Mouse (Mus musculus) hindbrain, embryonic 14.5 days (tissue): ENCODE measurements at regions not wholly inside any gene's neighbourhood (a gene's known extent, or its start where the extent isn't known, plus 50 kb on each side); places are given as distances from the start of the nearest gene placed in this dataset.

Experiments used
- ATAC-seq: fragments of 200-750 bp; cut with Nextera tagmentation; 2 replicates; pipeline ENCODE4 v1.8.0; 2017; ENCODE audit warnings: moderate number of reproducible peaks, mild to moderate bottlenecking, moderate TSS enrichment, moderate library complexity; ENCODE audit not compliant: low FRiP score
- DNase-seq: peaks from one replicate; pipeline ENCODE4 v3.0.0-alpha.2; 2015; ENCODE audit warnings: low spot score
- H3K27ac ChIP-seq: fragments of 300-500 bp; sonication (generic); 2 replicates; pipeline ENCODE4 v1.5.1; 2014; ENCODE audit warnings: mild to moderate bottlenecking, moderate library complexity
- H3K27me3 ChIP-seq: fragments of 300-500 bp; sonication (generic); 2 replicates; pipeline ENCODE4 v1.6.1; 2014; ENCODE audit warnings: mild to moderate bottlenecking, low read length, mixed read lengths; ENCODE audit not compliant: control insufficient read depth, insufficient read depth
- H3K36me3 ChIP-seq: fragments of 300-500 bp; sonication (generic); replicated peaks from 2 replicates; pipeline ENCODE4 v1.6.1; 2014; ENCODE audit not compliant: control insufficient read depth, insufficient read depth
- H3K4me1 ChIP-seq: fragments of 300-500 bp; sonication (generic); replicated peaks from 2 replicates; pipeline ENCODE4 v1.6.1; 2014; ENCODE audit warnings: antibody characterized with exemption, low read length, mixed read lengths; ENCODE audit not compliant: control insufficient read depth, insufficient read depth
- H3K4me2 ChIP-seq: fragments of 300-500 bp; sonication (generic); replicated peaks from 2 replicates; pipeline ENCODE4 v1.6.1; 2014; ENCODE audit warnings: mild to moderate bottlenecking, moderate library complexity
- H3K4me3 ChIP-seq: fragments of 300-500 bp; sonication (generic); replicated peaks from 2 replicates; pipeline ENCODE4 v1.5.1; 2014; ENCODE audit warnings: mild to moderate bottlenecking, low read length
- H3K9ac ChIP-seq: fragments of 300-500 bp; sonication (generic); 2 replicates; pipeline ENCODE4 v1.6.1; 2014
- H3K9me3 ChIP-seq: fragments of 300-500 bp; sonication (generic); 2 replicates; pipeline ENCODE4 v1.6.1; 2016; ENCODE audit warnings: low read length; ENCODE audit not compliant: control insufficient read depth
- WGBS: fragments of 180-500 bp; shearing (Covaris S2); extraction: QIAGEN DNeasy Blood & Tissue Kit; methylation state at CpG from one replicate; pipeline ENCODE4 v1.1.7; 2014; 5-methylcytosine and 5-hydroxymethylcytosine counted together

DNA sequence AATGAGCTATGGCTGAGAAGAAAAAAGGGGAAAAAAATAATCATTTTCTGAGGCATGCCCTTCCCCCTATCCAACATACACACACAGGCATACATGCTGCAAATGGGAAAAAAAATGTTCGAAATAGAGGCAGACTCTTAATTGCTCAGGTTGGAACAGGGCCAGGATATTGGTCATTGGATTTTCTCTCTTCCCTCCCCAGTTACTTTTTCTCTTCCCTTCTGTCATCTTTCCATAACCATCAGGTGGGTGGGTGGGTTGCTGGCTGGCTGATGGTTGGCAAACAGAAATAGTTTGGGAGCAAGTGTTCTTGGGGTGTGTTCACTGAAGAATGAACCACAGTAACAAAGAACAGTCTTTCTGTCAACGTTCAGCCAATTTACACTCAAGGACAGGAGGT is 149.3 kb upstream of the Lcorl start:
- ATAC-seq (no peak), DNase-seq (no peak)
- Histone ChIP-seq H3K27me3 (no peaks in the 10 kb centered on the region), H3K9ac (no peak overlapping the region), H3K4me1 (no peaks in the 10 kb centered on the region), H3K27ac (no peak overlapping the region), H3K4me3 (no peak overlapping the region), H3K4me2 (no peak overlapping the region), H3K36me3 (no peaks in the 10 kb centered on the region), H3K9me3 (no peaks in the 10 kb centered on the region)
- 83% methylated on average over 2 of the region's 2 CpGs for WGBS

GRCm38 (mm10) chr5:46006228-46006627 is 148.8 kb upstream of the Lcorl start:
- DNase-seq (no peak), ATAC-seq (no peak)
- no peak overlapping the region for H3K27ac ChIP-seq
- no peaks in the 10 kb centered on the region for H3K27me3 ChIP-seq
- H3K9ac ChIP-seq, result no peak overlapping the region
- no peaks in the 10 kb centered on the region for H3K4me1 ChIP-seq
- no peak overlapping the region for H3K4me3 ChIP-seq
- H3K9me3 ChIP-seq, result no peaks in the 10 kb centered on the region
- H3K4me2 ChIP-seq, result no peak overlapping the region
- WGBS, result 70% methylated on average over 3 of the region's 3 CpGs
- H3K36me3 ChIP-seq, result no peaks in the 10 kb centered on the region

- no peak for DNase-seq
- Histone ChIP-seq H3K4me2 (no peak overlapping the region), H3K9ac (no peak overlapping the region), H3K4me3 (no peak overlapping the region), H3K27me3 (no peaks in the 10 kb centered on the region), H3K36me3 (no peaks in the 10 kb centered on the region), H3K9me3 (no peaks in the 10 kb centered on the region), H3K4me1 (no peaks in the 10 kb centered on the region), H3K27ac (no peak overlapping the region)
- 89% methylated on average over 1 of the region's 1 CpGs for WGBS
- no peak for ATAC-seq
These were observed 148.2 kb upstream of the Lcorl start for GRCm38 (mm10) chr5:46005631-46006030.

GRCm38 (mm10) chr5:46002011-46002410 is 144.6 kb upstream of the Lcorl start:
- Histone ChIP-seq H3K9me3 (no peaks in the 10 kb centered on the region), H3K4me3 (no peak overlapping the region), H3K4me1 (no peaks in the 10 kb centered on the region), H3K4me2 (no peak overlapping the region), H3K27ac (no peak overlapping the region), H3K9ac (no peak overlapping the region), H3K27me3 (no peaks in the 10 kb centered on the region), H3K36me3 (no peaks in the 10 kb centered on the region)
- 85% methylated on average over 5 of the region's 5 CpGs for WGBS
- DNase-seq (no peak), ATAC-seq (no peak)

DNA sequence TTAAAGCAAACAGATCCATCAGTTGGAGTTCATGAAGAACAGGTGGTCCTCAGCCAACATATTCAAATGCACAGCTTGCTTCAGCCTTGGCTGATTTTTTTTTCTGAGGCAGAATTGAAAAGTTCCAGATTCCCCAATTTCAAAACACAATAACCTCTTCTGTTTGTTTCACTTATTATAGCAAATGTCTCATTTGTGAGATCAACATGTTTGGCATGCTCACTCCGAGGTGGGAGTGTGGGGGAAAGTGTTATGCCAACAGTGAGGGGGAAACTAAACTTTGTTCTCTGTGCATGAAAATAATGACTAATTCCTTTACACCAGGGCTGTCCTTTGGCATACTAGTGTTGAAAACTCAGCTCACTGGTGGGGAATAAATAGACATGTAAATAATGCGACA is 100.4 kb upstream of the Lcorl start:
- WGBS, result 82% methylated on average over 2 of the region's 2 CpGs

DNA sequence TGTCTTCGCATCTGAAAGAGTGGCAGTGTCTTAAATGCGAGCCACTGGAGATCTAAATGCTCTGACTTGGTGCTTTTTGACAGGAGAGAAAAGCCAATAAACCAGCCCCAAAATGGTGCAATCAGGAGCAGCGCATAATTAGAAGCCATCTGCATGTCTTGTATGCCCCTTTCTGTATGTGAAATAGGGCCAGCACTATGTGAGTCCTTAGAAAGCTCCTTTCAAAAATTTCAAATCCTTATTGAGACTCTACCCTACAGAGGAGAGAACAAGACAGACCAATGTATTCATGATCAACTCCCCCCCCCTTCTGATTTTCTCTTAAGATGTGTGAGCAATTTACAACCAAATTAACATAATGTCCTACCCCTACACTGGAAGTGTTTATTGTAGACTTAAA is 86.6 kb upstream of the Lcorl start:
- Histone ChIP-seq H3K9me3 (no peaks in the 10 kb centered on the region), H3K27me3 (no peaks in the 10 kb centered on the region), H3K36me3 (no peaks in the 10 kb centered on the region), H3K9ac (no peak overlapping the region), H3K4me1 (no peaks in the 10 kb centered on the region), H3K4me2 (no peak overlapping the region), H3K27ac (no peak overlapping the region), H3K4me3 (no peak overlapping the region)
- WGBS, result 90% methylated on average over 3 of the region's 3 CpGs
- DNase-seq (no peak), ATAC-seq (no peak)

More for the DNA sequence above, 100.4 kb upstream of the Lcorl start:
- H3K36me3 ChIP-seq, result no peaks in the 10 kb centered on the region
- no peak overlapping the region for H3K27ac ChIP-seq
- no peak for DNase-seq
- no peaks in the 10 kb centered on the region for H3K4me1 ChIP-seq
- no peak for ATAC-seq
- H3K9ac ChIP-seq, result no peak overlapping the region
- H3K4me2 ChIP-seq, result no peak overlapping the region
- no peak overlapping the region for H3K4me3 ChIP-seq
- H3K27me3 ChIP-seq, result no peaks in the 10 kb centered on the region
- H3K9me3 ChIP-seq, result no peaks in the 10 kb centered on the region

DNA sequence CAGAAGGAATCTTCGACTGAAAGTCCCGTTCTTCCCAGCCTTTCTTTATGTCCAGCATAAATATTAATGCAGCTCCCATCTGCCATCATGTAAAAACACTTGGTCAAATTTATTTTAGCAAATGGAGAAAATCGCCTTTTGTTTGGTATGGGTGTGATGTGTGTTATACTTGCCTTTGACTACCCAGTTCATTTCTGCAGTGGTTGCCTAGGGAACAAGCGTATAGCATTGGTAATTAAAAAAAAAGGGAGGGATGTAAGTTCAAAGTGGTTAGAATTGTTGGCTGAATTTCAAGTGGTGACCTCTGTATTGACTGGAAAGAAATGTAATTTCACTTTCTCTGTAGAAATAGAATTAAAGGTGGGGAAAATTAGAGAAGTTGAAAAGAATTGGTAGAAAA is 75.6 kb upstream of the Lcorl start:
- H3K4me3 ChIP-seq, result no peak overlapping the region
- H3K4me2 ChIP-seq, result no peak overlapping the region
- no peaks in the 10 kb centered on the region for H3K36me3 ChIP-seq
- ATAC-seq (no peak), DNase-seq (no peak)
- H3K27me3 ChIP-seq, result no peaks in the 10 kb centered on the region
- H3K9me3 ChIP-seq, result no peaks in the 10 kb centered on the region
- 41% methylated on average over 4 of the region's 4 CpGs for WGBS
- no peaks in the 10 kb centered on the region for H3K4me1 ChIP-seq
- no peak overlapping the region for H3K9ac ChIP-seq
- H3K27ac ChIP-seq, result no peak overlapping the region

DNA sequence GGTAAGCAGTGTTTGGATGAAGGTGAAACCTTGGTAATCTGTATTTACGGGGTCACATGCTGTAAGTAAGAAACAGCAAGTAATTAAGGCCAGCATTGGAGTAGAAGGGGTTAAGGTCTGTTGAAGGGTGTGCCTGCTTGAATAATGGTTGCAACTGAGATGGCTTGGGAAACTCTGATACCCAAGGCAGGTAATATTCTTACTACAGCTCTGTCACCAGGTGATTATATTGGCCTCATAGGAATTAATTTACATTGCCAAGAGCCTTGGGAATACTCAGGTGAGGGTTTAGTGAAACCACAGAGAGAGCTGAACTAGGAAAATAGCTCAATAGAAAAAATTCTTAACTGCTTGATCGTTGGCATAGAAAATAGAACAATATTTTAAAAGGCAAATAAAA is 73.8 kb upstream of the Lcorl start:
- H3K36me3 ChIP-seq, result no peaks in the 10 kb centered on the region
- no peak overlapping the region for H3K9ac ChIP-seq
- no peaks in the 10 kb centered on the region for H3K4me1 ChIP-seq
- ATAC-seq (no peak), DNase-seq (no peak)
- WGBS, result 83% methylated on average over 2 of the region's 2 CpGs
- no peak overlapping the region for H3K4me3 ChIP-seq
- no peaks in the 10 kb centered on the region for H3K27me3 ChIP-seq
- H3K27ac ChIP-seq, result no peak overlapping the region
- H3K9me3 ChIP-seq, result no peaks in the 10 kb centered on the region
- H3K4me2 ChIP-seq, result no peak overlapping the region

DNA sequence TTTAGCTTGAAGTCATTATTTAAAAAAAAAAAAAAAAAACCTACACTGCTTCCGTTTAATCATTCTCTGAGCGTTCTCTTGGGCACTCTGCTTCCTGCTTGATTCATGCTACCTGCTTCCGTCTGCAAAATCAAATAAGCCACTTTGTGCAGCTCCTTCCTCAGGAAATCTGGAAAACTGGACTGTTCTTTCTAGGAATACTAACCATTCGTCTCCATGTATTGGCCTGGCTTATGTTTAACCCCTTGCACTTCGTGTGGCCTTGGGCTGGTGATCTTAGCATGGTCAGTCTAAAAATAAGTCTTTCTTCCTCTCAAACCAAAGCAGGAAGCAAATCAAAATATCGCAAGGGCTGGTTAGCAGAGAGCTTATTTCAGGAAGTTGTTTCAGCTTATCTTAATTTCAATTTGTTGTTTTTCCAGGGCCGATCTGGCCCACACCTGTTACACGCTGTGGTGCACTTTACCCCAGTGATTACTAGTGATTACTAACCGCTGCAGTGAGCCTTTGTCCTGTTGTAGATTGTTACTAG is 68.5 kb upstream of the Lcorl start:
- Histone ChIP-seq H3K9me3 (no peaks in the 10 kb centered on the region), H3K4me3 (no peak overlapping the region), H3K9ac (no peak overlapping the region), H3K27ac (no peak overlapping the region), H3K4me1 (no peaks in the 10 kb centered on the region), H3K36me3 (no peaks in the 10 kb centered on the region), H3K27me3 (no peaks in the 10 kb centered on the region), H3K4me2 (no peak overlapping the region)
- ATAC-seq (no peak), DNase-seq (no peak)
- WGBS, result 72% methylated on average over 9 of the region's 9 CpGs

DNA sequence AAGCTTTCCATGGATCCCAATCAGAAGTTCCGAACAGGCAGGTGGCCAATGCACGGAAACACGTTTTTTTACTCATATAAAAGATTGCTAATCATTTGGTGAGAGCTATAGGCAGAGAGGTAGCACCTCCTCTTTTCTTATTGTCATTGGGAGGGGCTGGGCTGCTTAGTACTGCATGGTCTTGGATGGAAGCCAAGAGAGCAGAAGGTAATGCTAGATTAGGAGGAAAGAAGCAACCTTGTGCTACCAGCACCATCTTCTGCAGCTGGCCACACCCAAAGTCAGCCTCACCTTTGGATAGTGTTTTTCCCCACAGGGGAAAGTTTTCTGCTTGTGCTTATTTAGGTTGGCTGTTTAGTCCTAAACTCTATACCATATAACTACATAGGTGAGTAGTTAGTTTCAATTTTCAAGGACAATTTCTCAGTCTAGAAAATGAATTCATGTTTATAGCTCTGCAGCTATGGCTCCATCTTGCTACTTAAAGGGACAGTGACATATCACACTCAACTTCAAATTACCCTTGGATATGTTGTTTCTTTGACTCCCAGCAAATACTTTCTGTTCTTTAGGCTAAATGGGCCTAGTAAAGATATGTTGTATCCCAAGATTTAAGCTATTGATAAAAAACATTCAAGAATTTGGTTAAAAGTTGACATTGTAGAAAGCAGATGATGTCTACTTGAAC is 66.6 kb upstream of the Lcorl start:
- ATAC-seq, result no peak
- Histone ChIP-seq H3K27ac (no peak overlapping the region), H3K27me3 (no peaks in the 10 kb centered on the region), H3K4me2 (no peak overlapping the region), H3K9ac (no peak overlapping the region), H3K4me3 (no peak overlapping the region), H3K36me3 (no peaks in the 10 kb centered on the region), H3K4me1 (no peaks in the 10 kb centered on the region), H3K9me3 (no peaks in the 10 kb centered on the region)
- DNase-seq, result no peak
- WGBS, result 91% methylated on average over 3 of the region's 3 CpGs
